Mouse (Mus musculus) lung, postnatal 0 days (tissue): Measurements from ENCODE around the gene Spns3. TPM values are rescaled to one million over a fixed set of nuclear protein-coding genes. Genes with fewer than 3 reads are reported as not detected.

ENCODE experiments used
- ATAC-seq: fragments of 200-750 bp; cut with Nextera tagmentation; 2 replicates; pipeline ENCODE4 v1.8.0; 2017; ENCODE audit warnings: moderate library complexity
- DNase-seq: peaks from one replicate; pipeline ENCODE4 v3.0.0-alpha.2; 2016; ENCODE audit warnings: low spot score
- H3K27ac ChIP-seq: fragments of 300-500 bp; sonication (generic); 2 replicates; pipeline ENCODE4 v1.5.1; 2014; ENCODE audit warnings: antibody characterized with exemption, mild to moderate bottlenecking, low read length, mixed read lengths
- H3K27me3 ChIP-seq: fragments of 300-500 bp; sonication (generic); replicated peaks from 2 replicates; pipeline ENCODE4 v1.6.1; 2014; ENCODE audit warnings: low read length, mixed read lengths; ENCODE audit not compliant: insufficient read depth
- H3K36me3 ChIP-seq: fragments of 300-500 bp; sonication (generic); 2 replicates; pipeline ENCODE4 v1.6.1; 2014; ENCODE audit warnings: low read length, mixed read lengths; ENCODE audit not compliant: insufficient read depth
- H3K4me1 ChIP-seq: fragments of 300-500 bp; sonication (generic); 2 replicates; pipeline ENCODE4 v1.6.1; 2014; ENCODE audit warnings: antibody characterized with exemption, low read depth, low read length, mixed read lengths; ENCODE audit not compliant: insufficient read depth
- H3K4me2 ChIP-seq: fragments of 300-500 bp; sonication (generic); replicated peaks from 2 replicates; pipeline ENCODE4 v1.6.1; 2014; ENCODE audit warnings: low read depth, mild to moderate bottlenecking, low read length, moderate library complexity, mixed read lengths
- H3K4me3 ChIP-seq: fragments of 300-500 bp; sonication (generic); 2 replicates; pipeline ENCODE4 v1.5.1; 2014; ENCODE audit warnings: low read depth, low read length
- H3K9ac ChIP-seq: fragments of 300-500 bp; sonication (generic); replicated peaks from 2 replicates; pipeline ENCODE4 v1.6.1; 2014; ENCODE audit warnings: low read depth, mild to moderate bottlenecking
- H3K9me3 ChIP-seq: fragments of 300-500 bp; sonication (generic); 2 replicates; pipeline ENCODE4 v1.6.1; 2016; ENCODE audit warnings: low read length, mixed read lengths
- CTCF ChIP-seq: IDR thresholded peaks from 2 replicates; pipeline ENCODE4 v1.5.1; 2016; ENCODE audit warnings: antibody characterized with exemption, mild to moderate bottlenecking
- EP300 ChIP-seq: IDR thresholded peaks from 2 replicates; pipeline ENCODE4 v1.6.1; 2016; ENCODE audit warnings: antibody characterized with exemption, mild to moderate bottlenecking, control low read depth
- WGBS: fragments of 180-500 bp; shearing (Covaris S2); extraction: QIAGEN DNeasy Blood & Tissue Kit; methylation state at CpG from one replicate; pipeline ENCODE4 v1.1.7; 2014; 5-methylcytosine and 5-hydroxymethylcytosine counted together
- polyA plus RNA-seq: library from polyadenylated mRNA; unstranded; fragments of >200 nt; fragmentation: Nextera tagmentation; extraction: Ambion mirVana; gene quantifications from 2 replicates; pipeline ENCODE4 v1.2.1, GENCODE M21; 2015

Gene Spns3
- polyA plus RNA-seq, 1 experiment from 2014 or later: 0.06 TPM

- WGBS: 32% methylated on average over 12 of the region's 12 CpGs
- peak; percentile 74 for DNase-seq
- peak; percentile 93 for ATAC-seq
Observed at GRCm38 (mm10) chr11:72457995-72458496, 92.3 kb downstream of the Spns3 start.

GRCm38 (mm10) chr11:72455694-72456093, 94.6 kb downstream of the Spns3 start:
- H3K4me2 ChIP-seq: no peak overlapping the region
- ATAC-seq (no peak), DNase-seq (no peak)
- 0 out of 2 replicates have a peak, but pooled peaks cover 4% of the 10 kb centered on the region for H3K4me1 ChIP-seq
- no peak overlapping the region for H3K27ac ChIP-seq
- no peaks in the 10 kb centered on the region for H3K9me3 ChIP-seq
- no peaks in the 10 kb centered on the region for H3K27me3 ChIP-seq
- TF ChIP-seq EP300 (no peak), CTCF (no peak)
- no peak overlapping the region for H3K4me3 ChIP-seq
- no peak overlapping the region for H3K9ac ChIP-seq
- WGBS: 41% methylated on average over 5 of the region's 5 CpGs
- H3K36me3 ChIP-seq: peaks cover 14% of the 10 kb centered on the region

More at GRCm38 (mm10) chr11:72457995-72458496, 92.3 kb downstream of the Spns3 start:
- Histone ChIP-seq H3K4me2 (0 out of 2 replicates have a peak overlapping the region, but pooled peaks have one; percentile 27), H3K9me3 (no peaks in the 10 kb centered on the region), H3K27ac (peak overlapping the region; percentile 72), H3K4me3 (no peak overlapping the region), H3K27me3 (no peaks in the 10 kb centered on the region), H3K4me1 (0 out of 2 replicates have a peak, but pooled peaks cover 7% of the 10 kb centered on the region), H3K9ac (no peak overlapping the region), H3K36me3 (peaks cover 5% of the 10 kb centered on the region; the same call in 1 of the 2 replicates)
- peak; percentile 95 for TF ChIP-seq EP300
- no peak for TF ChIP-seq CTCF

- Histone ChIP-seq H3K9ac (no peak overlapping the region), H3K4me2 (no peak overlapping the region), H3K27ac (no peak overlapping the region), H3K4me3 (no peak overlapping the region), H3K4me1 (0 out of 2 replicates have a peak, but pooled peaks cover under 1% of the 10 kb centered on the region), H3K9me3 (no peaks in the 10 kb centered on the region), H3K36me3 (peaks cover 27% of the 10 kb centered on the region), H3K27me3 (no peaks in the 10 kb centered on the region)
- DNase-seq (no peak), ATAC-seq (no peak)
- 53% methylated on average over 15 of the region's 15 CpGs for WGBS
- TF ChIP-seq CTCF (no peak), EP300 (no peak)
Observed at GRCm38 (mm10) chr11:72453105-72453953, 97.0 kb downstream of the Spns3 start.

- H3K4me3 ChIP-seq: no peak overlapping the region
- no peak for DNase-seq
- ATAC-seq: no peak
- H3K27ac ChIP-seq: no peak overlapping the region
- TF ChIP-seq CTCF (no peak), EP300 (no peak)
- no peaks in the 10 kb centered on the region for H3K9me3 ChIP-seq
- H3K36me3 ChIP-seq: peaks cover 39% of the 10 kb centered on the region
- H3K4me2 ChIP-seq: no peak overlapping the region
- H3K4me1 ChIP-seq: no peaks in the 10 kb centered on the region
- WGBS: 92% methylated on average over 3 of the region's 3 CpGs
- no peak overlapping the region for H3K9ac ChIP-seq
- H3K27me3 ChIP-seq: no peaks in the 10 kb centered on the region
Observed at GRCm38 (mm10) chr11:72452140-72452665, 98.1 kb downstream of the Spns3 start.

- Histone ChIP-seq H3K9ac (no peak overlapping the region), H3K9me3 (no peaks in the 10 kb centered on the region), H3K4me1 (no peaks in the 10 kb centered on the region), H3K27ac (no peak overlapping the region), H3K36me3 (peaks cover 69% of the 10 kb centered on the region), H3K4me3 (no peak overlapping the region), H3K27me3 (no peaks in the 10 kb centered on the region), H3K4me2 (no peak overlapping the region)
- DNase-seq (no peak), ATAC-seq (no peak; the same call in 1 of the 2 replicates)
- TF ChIP-seq EP300 (no peak), CTCF (peak; percentile 54)
- WGBS: 76% methylated on average over 8 of the region's 8 CpGs
Observed at GRCm38 (mm10) chr11:72447475-72447874, 102.8 kb downstream of the Spns3 start.
